Mouse (Mus musculus) embryonic facial prominence, embryonic 11.5 days (tissue): ENCODE results near the gene Eif2ak2. TPM values are rescaled to one million over a fixed set of nuclear protein-coding genes. Genes with fewer than 3 reads are reported as not detected.
A peak's percentile ranks its signal among the peaks of the same experiment; 100 is the strongest.

Experiments
- ATAC-seq: fragments of 200-750 bp; cut with Nextera tagmentation; replicated peaks from 2 replicates; pipeline ENCODE4 v1.8.0; 2017; ENCODE audit warnings: low read depth; ENCODE audit not compliant: insufficient number of reproducible peaks, low FRiP score, low TSS enrichment
- DNase-seq: peaks from one replicate; pipeline ENCODE4 v3.0.0-alpha.2; 2015; ENCODE audit warnings: low spot score
- H3K27ac ChIP-seq: fragments of 300-500 bp; sonication (generic); replicated peaks from 2 replicates; pipeline ENCODE4 v1.5.1; 2014; ENCODE audit warnings: mild to moderate bottlenecking, low read depth, low read length, control low read depth
- H3K27me3 ChIP-seq: fragments of 300-500 bp; sonication (generic); 2 replicates; pipeline ENCODE4 v1.6.1; 2014; ENCODE audit warnings: mild to moderate bottlenecking, low read length, moderate library complexity, mixed read lengths; ENCODE audit not compliant: control insufficient read depth, insufficient read depth
- H3K36me3 ChIP-seq: fragments of 300-500 bp; sonication (generic); replicated peaks from 2 replicates; pipeline ENCODE4 v1.6.1; 2014; ENCODE audit warnings: low read depth, mild to moderate bottlenecking, low read length, moderate library complexity, mixed read lengths; ENCODE audit not compliant: control insufficient read depth, insufficient read depth
- H3K4me1 ChIP-seq: fragments of 300-500 bp; sonication (generic); 2 replicates; pipeline ENCODE4 v1.6.1; 2014; ENCODE audit warnings: low read length, mixed read lengths; ENCODE audit not compliant: control insufficient read depth, insufficient read depth
- H3K4me2 ChIP-seq: fragments of 300-500 bp; sonication (generic); 2 replicates; pipeline ENCODE4 v1.6.1; 2014; ENCODE audit warnings: low read depth, mild to moderate bottlenecking, control low read depth, low read length, moderate library complexity
- H3K4me3 ChIP-seq: fragments of 300-500 bp; sonication (generic); 2 replicates; pipeline ENCODE4 v1.5.1; 2014; ENCODE audit warnings: low read depth, low read length, control low read depth
- H3K9ac ChIP-seq: fragments of 300-500 bp; sonication (generic); replicated peaks from 2 replicates; pipeline ENCODE4 v1.6.1; 2014; ENCODE audit warnings: mild to moderate bottlenecking, control low read depth, low read length
- H3K9me3 ChIP-seq: fragments of 300-500 bp; sonication (generic); replicated peaks from 2 replicates; pipeline ENCODE4 v1.6.1; 2016; ENCODE audit warnings: mild to moderate bottlenecking, low read length, inconsistent platforms, mixed read lengths; ENCODE audit not compliant: control insufficient read depth
- WGBS: fragments of 180-500 bp; shearing (Covaris S2); extraction: QIAGEN DNeasy Blood & Tissue Kit; methylation state at CpG from one replicate; pipeline ENCODE4 v1.1.7; 2014; 5-methylcytosine and 5-hydroxymethylcytosine counted together
- polyA plus RNA-seq: library from polyadenylated mRNA; unstranded; fragments of >200 nt; fragmentation: Nextera tagmentation; extraction: Ambion mirVana; gene quantifications from 2 replicates; pipeline ENCODE4 v1.2.1, GENCODE M21; 2014

The Eif2ak2 gene
- polyA plus RNA-seq, 1 experiment from 2014 or later, result 7.1 TPM

GRCm38 (mm10) chr17:78883291-78883690, 918 bp upstream of the Eif2ak2 start:
- Histone ChIP-seq H3K9me3 (no peaks in the 10 kb centered on the region), H3K27me3 (no peaks in the 10 kb centered on the region), H3K4me2 (no peak overlapping the region), H3K4me3 (no peak overlapping the region), H3K4me1 (no peaks in the 10 kb centered on the region), H3K36me3 (no peaks in the 10 kb centered on the region), H3K9ac (no peak overlapping the region), H3K27ac (no peak overlapping the region)
- ATAC-seq (no peak), DNase-seq (no peak)
- WGBS, result 83% methylated on average over 4 of the region's 4 CpGs

GRCm38 (mm10) chr17:78881878-78882304, 482 bp downstream of the Eif2ak2 start:
- Histone ChIP-seq H3K4me2 (peak overlapping the region; percentile 64), H3K36me3 (no peaks in the 10 kb centered on the region), H3K9me3 (no peaks in the 10 kb centered on the region), H3K4me3 (peak overlapping the region; percentile 44), H3K27me3 (no peaks in the 10 kb centered on the region), H3K9ac (peak overlapping the region; percentile 79), H3K27ac (no peak overlapping the region), H3K4me1 (no peaks in the 10 kb centered on the region)
- DNase-seq, result peak; percentile 13
- WGBS, result 13% methylated on average over 5 of the region's 7 CpGs
- ATAC-seq, result peak; percentile 51

GRCm38 (mm10) chr17:78873886-78874285, 8.5 kb downstream of the Eif2ak2 start:
- Histone ChIP-seq H3K9ac (no peak overlapping the region), H3K9me3 (no peaks in the 10 kb centered on the region), H3K36me3 (no peaks in the 10 kb centered on the region), H3K4me1 (no peaks in the 10 kb centered on the region), H3K4me2 (no peak overlapping the region), H3K4me3 (no peak overlapping the region), H3K27ac (no peak overlapping the region), H3K27me3 (no peaks in the 10 kb centered on the region)
- ATAC-seq (no peak), DNase-seq (no peak)
- WGBS, result 92% methylated on average over 6 of the region's 6 CpGs

- no peak overlapping the region for H3K4me2 ChIP-seq
- WGBS, result 88% methylated on average over 10 of the region's 10 CpGs
- H3K36me3 ChIP-seq, result no peaks in the 10 kb centered on the region
- no peaks in the 10 kb centered on the region for H3K4me1 ChIP-seq
- no peaks in the 10 kb centered on the region for H3K27me3 ChIP-seq
- no peak for ATAC-seq
- DNase-seq, result no peak
- no peak overlapping the region for H3K9ac ChIP-seq
- no peak overlapping the region for H3K27ac ChIP-seq
- no peak overlapping the region for H3K4me3 ChIP-seq
- no peaks in the 10 kb centered on the region for H3K9me3 ChIP-seq
Measured at GRCm38 (mm10) chr17:78856243-78856642, 26.1 kb downstream of the Eif2ak2 start.

- Histone ChIP-seq H3K9ac (no peak overlapping the region), H3K4me2 (no peak overlapping the region), H3K27me3 (no peaks in the 10 kb centered on the region), H3K36me3 (peaks cover 6% of the 10 kb centered on the region), H3K4me3 (no peak overlapping the region), H3K4me1 (no peaks in the 10 kb centered on the region), H3K9me3 (no peaks in the 10 kb centered on the region), H3K27ac (no peak overlapping the region)
- WGBS, result 93% methylated on average over 7 of the region's 7 CpGs
- no peak for ATAC-seq
- DNase-seq, result no peak
Measured at GRCm38 (mm10) chr17:78842271-78842928, 40.0 kb downstream of the Eif2ak2 start.

GRCm38 (mm10) chr17:78836056-78836455, 46.3 kb downstream of the Eif2ak2 start:
- no peaks in the 10 kb centered on the region for H3K27me3 ChIP-seq
- no peaks in the 10 kb centered on the region for H3K4me1 ChIP-seq
- DNase-seq (peak; percentile 9), ATAC-seq (no peak)
- WGBS, result 28% methylated on average over 2 of the region's 2 CpGs
- no peaks in the 10 kb centered on the region for H3K9me3 ChIP-seq
- H3K36me3 ChIP-seq, result peaks cover 5% of the 10 kb centered on the region
- no peak overlapping the region for H3K27ac ChIP-seq
- H3K9ac ChIP-seq, result peak overlapping the region; percentile 32
- H3K4me3 ChIP-seq, result peak overlapping the region; percentile 81
- peak overlapping the region; percentile 48 for H3K4me2 ChIP-seq

- peak within 1 kb of the TSS; percentile 81 for H3K4me3 ChIP-seq
- peak within 1 kb of the TSS; percentile 76 for H3K9ac ChIP-seq
- DNase-seq (peak; percentile 99), ATAC-seq (peak; percentile 99)
- H3K9me3 ChIP-seq, result no peaks in the 10 kb centered on the region
- H3K27me3 ChIP-seq, result no peaks in the 10 kb centered on the region
- peak within 1 kb of the TSS; percentile 60 for H3K27ac ChIP-seq
- peaks cover 2% of the 10 kb centered on the region for H3K36me3 ChIP-seq
- H3K4me1 ChIP-seq, result no peaks in the 10 kb centered on the region
- under 1% methylated on average over 81 of the region's 81 CpGs for WGBS
- H3K4me2 ChIP-seq, result peak within 1 kb of the TSS; percentile 67
Measured at GRCm38 (mm10) chr17:78834856-78835835, 47.2 kb downstream of the Eif2ak2 start, which contains the start of the genes Heatr5b and Gpatch11. Heatr5b (minus strand) TSS chr17:78835364. Gpatch11 (plus strand) TSS chr17:78835567.
